In the genomic region with DNA sequence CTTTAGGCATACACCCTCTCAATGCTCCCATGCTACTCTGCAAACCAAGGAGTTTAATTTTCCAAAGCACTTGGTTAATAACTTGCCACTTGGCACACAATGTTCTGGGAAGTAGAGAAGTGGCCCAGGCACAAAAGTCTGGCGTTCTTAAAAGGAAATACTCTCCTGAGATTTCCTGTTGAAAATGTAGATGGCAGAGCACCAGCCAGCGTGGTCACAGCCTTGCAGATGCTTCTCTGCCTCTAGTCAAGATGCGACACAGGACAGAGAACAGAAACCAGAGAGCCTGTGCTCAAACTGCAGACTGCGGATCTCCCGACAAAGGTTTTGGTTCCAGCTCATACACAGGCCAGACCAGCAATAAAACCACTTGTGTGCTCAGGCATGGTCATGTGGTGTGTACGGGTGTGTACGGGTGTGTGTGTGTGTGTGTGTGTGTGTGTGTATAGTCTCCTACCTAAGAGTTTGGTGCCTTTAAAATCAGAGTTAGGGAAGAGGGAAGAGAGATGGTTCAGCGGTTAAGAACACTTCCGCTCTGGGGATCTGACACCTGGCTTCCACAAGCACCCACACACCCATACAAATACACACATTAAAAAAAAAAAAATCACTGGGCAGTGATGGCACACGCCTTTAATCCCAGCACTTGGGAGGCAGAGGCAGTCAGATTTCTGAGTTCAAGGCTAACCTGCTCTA, we compare ENCODE assay signal across 8 mouse cellular contexts. TPM values are rescaled to one million over a fixed set of nuclear protein-coding genes. Genes with fewer than 3 reads are reported as not detected.
DNase-seq lines count a peak whose midpoint lies in the region; ATAC-seq lines count a peak whose summit lies in the region.

No protein-coding gene starts in this region.

- peak overlapping the region; percentile 62 for H3K4me3 ChIP-seq in neural tube, embryonic 11.5 days (ENCODE audit: low read depth, low read length)
- peak overlapping the region; percentile 57 for H3K4me3 ChIP-seq in forebrain, embryonic 13.5 days
- peak overlapping the region; percentile 76 for H3K4me3 ChIP-seq in limb, embryonic 10.5 days

- 83% methylated on average over 10 of the region's 10 CpGs for WGBS in neural tube, embryonic 11.5 days
- WGBS in forebrain, embryonic 13.5 days, result 77% methylated on average over 10 of the region's 10 CpGs
- WGBS in limb, embryonic 10.5 days, result 80% methylated on average over 10 of the region's 10 CpGs

- H3K9ac ChIP-seq in neural tube, embryonic 11.5 days (ENCODE audit: low read length), result peak overlapping the region; percentile 58
- peak overlapping the region; percentile 76 for H3K9ac ChIP-seq in forebrain, embryonic 13.5 days

- H3K27me3 ChIP-seq in neural tube, embryonic 11.5 days (ENCODE audit: control insufficient read depth, insufficient read depth, low read length), result no peaks in the 10 kb centered on the region
- H3K27me3 ChIP-seq in forebrain, embryonic 13.5 days, result 0 out of 2 replicates have a peak, but pooled peaks cover 5% of the 10 kb centered on the region
- peaks cover 8% of the 10 kb centered on the region for H3K27me3 ChIP-seq in limb, embryonic 10.5 days (ENCODE audit: low read depth, poor library complexity, severe bottlenecking)

- H3K36me3 ChIP-seq in neural tube, embryonic 11.5 days (ENCODE audit: control insufficient read depth, insufficient read depth, low read length), result no peaks in the 10 kb centered on the region
- H3K36me3 ChIP-seq in forebrain, embryonic 13.5 days (ENCODE audit: poor library complexity, severe bottlenecking), result peaks cover 18% of the 10 kb centered on the region; the same call in 1 of the 2 replicates
- peaks cover 12% of the 10 kb centered on the region; the same call in 1 of the 2 replicates for H3K36me3 ChIP-seq in limb, embryonic 10.5 days

- no peaks in the 10 kb centered on the region for H3K9me3 ChIP-seq in neural tube, embryonic 11.5 days (ENCODE audit: control insufficient read depth, low read length)
- no peaks in the 10 kb centered on the region for H3K9me3 ChIP-seq in forebrain, embryonic 13.5 days (replicated peaks)
- H3K9me3 ChIP-seq in limb, embryonic 10.5 days (replicated peaks), result no peaks in the 10 kb centered on the region

- no peak for ATAC-seq in neural tube, embryonic 11.5 days (ENCODE audit: insufficient read depth, low FRiP score, low TSS enrichment)
- no peak for ATAC-seq in forebrain, embryonic 13.5 days

- H3K27ac ChIP-seq in neural tube, embryonic 11.5 days (ENCODE audit: low read depth, low read length), result peak overlapping the region; percentile 68; the same call in 1 of the 2 replicates
- H3K27ac ChIP-seq in forebrain, embryonic 13.5 days, result no peak overlapping the region
- H3K27ac ChIP-seq in limb, embryonic 10.5 days, result peak overlapping the region; percentile 80

- peak overlapping the region; percentile 98 for H3K4me2 ChIP-seq in neural tube, embryonic 11.5 days (ENCODE audit: low read depth)
- H3K4me2 ChIP-seq in forebrain, embryonic 13.5 days, result peak overlapping the region; percentile 97

- DNase-seq in neural tube, embryonic 11.5 days (ENCODE audit: low spot score), result no peak
- no peak for DNase-seq in neural tube, embryonic 10.5 days (ENCODE audit: extremely low spot score, low spot score)
- no peak for DNase-seq in limb, embryonic 10.5 days (ENCODE audit: low spot score)
- DNase-seq in naive thymus-derived CD4-positive, alpha-beta T cell, adult 2 months (ENCODE audit: low read depth), result peak; percentile 60
- DNase-seq in Muller cell, postnatal 12 days (ENCODE audit: inconsistent ontology term), result no peak
- no peak for DNase-seq in adrenal gland, adult (ENCODE audit: inconsistent age in 2 of 2, low spot score in 1 of 2)
- no peak for DNase-seq in urinary bladder, postnatal 4 days (ENCODE audit: low spot score in 2 of 2)

- peaks cover 14% of the 10 kb centered on the region for H3K4me1 ChIP-seq in neural tube, embryonic 11.5 days (ENCODE audit: control insufficient read depth, insufficient read depth, low read length)
- H3K4me1 ChIP-seq in forebrain, embryonic 13.5 days, result peaks cover 22% of the 10 kb centered on the region
- H3K4me1 ChIP-seq in limb, embryonic 10.5 days, result peaks cover 35% of the 10 kb centered on the region

RNA-seq across cellular contexts. Expression of a gene that starts 0.7 kb away (rescaled TPM):
- polyA plus RNA-seq in neural tube, embryonic 11.5 days (2014; fragmentation: Nextera tagmentation; extraction: Ambion mirVana), result 5.3 and 6.2 TPM in 2 replicates
- polyA plus RNA-seq in forebrain, embryonic 13.5 days (2015; fragmentation: Nextera tagmentation; extraction: Ambion mirVana), result 5.0 and 5.6 TPM in 2 replicates
- 5.6 and 6.6 TPM in 2 replicates for polyA plus RNA-seq in limb, embryonic 10.5 days (2016; fragmentation: Nextera tagmentation; extraction: Ambion mirVana)

RNA-seq across cellular contexts. Expression of a gene that starts 6.3 kb away (rescaled TPM):
- polyA plus RNA-seq in neural tube, embryonic 11.5 days (2014; fragmentation: Nextera tagmentation; extraction: Ambion mirVana), result 8.7 and 11.0 TPM in 2 replicates
- 1.4 and 1.9 TPM in 2 replicates for polyA plus RNA-seq in forebrain, embryonic 13.5 days (2015; fragmentation: Nextera tagmentation; extraction: Ambion mirVana)
- 9.2 and 9.8 TPM in 2 replicates for polyA plus RNA-seq in limb, embryonic 10.5 days (2016; fragmentation: Nextera tagmentation; extraction: Ambion mirVana)

RNA-seq across cellular contexts. Expression of a gene that starts 15.8 kb away (rescaled TPM):
- polyA plus RNA-seq in neural tube, embryonic 11.5 days (2014; fragmentation: Nextera tagmentation; extraction: Ambion mirVana), result 0.15 and 0.17 TPM in 2 replicates
- 0.42 TPM in 1 of 2 replicates, not detected in the other for polyA plus RNA-seq in forebrain, embryonic 13.5 days (2015; fragmentation: Nextera tagmentation; extraction: Ambion mirVana)
- 0.36 TPM in 1 of 2 replicates, not detected in the other for polyA plus RNA-seq in limb, embryonic 10.5 days (2016; fragmentation: Nextera tagmentation; extraction: Ambion mirVana)

RNA-seq across cellular contexts. Expression of a gene that starts 31.4 kb away (rescaled TPM):
- 113 and 123 TPM in 2 replicates for polyA plus RNA-seq in neural tube, embryonic 11.5 days (2014; fragmentation: Nextera tagmentation; extraction: Ambion mirVana)
- 56.3 and 63.2 TPM in 2 replicates for polyA plus RNA-seq in forebrain, embryonic 13.5 days (2015; fragmentation: Nextera tagmentation; extraction: Ambion mirVana)
- polyA plus RNA-seq in limb, embryonic 10.5 days (2016; fragmentation: Nextera tagmentation; extraction: Ambion mirVana), result 81.7 and 82.6 TPM in 2 replicates

RNA-seq across cellular contexts. Expression of a gene that starts 32.7 kb away (rescaled TPM):
- 84.0 and 87.0 TPM in 2 replicates for polyA plus RNA-seq in neural tube, embryonic 11.5 days (2014; fragmentation: Nextera tagmentation; extraction: Ambion mirVana)
- polyA plus RNA-seq in forebrain, embryonic 13.5 days (2015; fragmentation: Nextera tagmentation; extraction: Ambion mirVana), result 15.5 and 19.0 TPM in 2 replicates
- polyA plus RNA-seq in limb, embryonic 10.5 days (2016; fragmentation: Nextera tagmentation; extraction: Ambion mirVana), result 214 and 217 TPM in 2 replicates
